Mouse (Mus musculus) bone marrow, adult 2 months (tissue): Measurements from ENCODE around the gene Diras2.

ENCODE experiments used
- CTCF ChIP-seq: fragments of 200-500 bp; IDR thresholded peaks from 2 replicates; pipeline ENCODE4 v1.5.1; 2011; ENCODE audit warnings: low read length, control low read depth; ENCODE audit not compliant: control insufficient read depth, insufficient read depth
- POLR2A ChIP-seq: fragments of 200-500 bp; IDR thresholded peaks from 2 replicates; pipeline ENCODE4 v1.6.1; 2011; ENCODE audit warnings: low read depth, mild to moderate bottlenecking, control low read depth, low read length, borderline replicate concordance; ENCODE audit not compliant: control insufficient read depth

DNA sequence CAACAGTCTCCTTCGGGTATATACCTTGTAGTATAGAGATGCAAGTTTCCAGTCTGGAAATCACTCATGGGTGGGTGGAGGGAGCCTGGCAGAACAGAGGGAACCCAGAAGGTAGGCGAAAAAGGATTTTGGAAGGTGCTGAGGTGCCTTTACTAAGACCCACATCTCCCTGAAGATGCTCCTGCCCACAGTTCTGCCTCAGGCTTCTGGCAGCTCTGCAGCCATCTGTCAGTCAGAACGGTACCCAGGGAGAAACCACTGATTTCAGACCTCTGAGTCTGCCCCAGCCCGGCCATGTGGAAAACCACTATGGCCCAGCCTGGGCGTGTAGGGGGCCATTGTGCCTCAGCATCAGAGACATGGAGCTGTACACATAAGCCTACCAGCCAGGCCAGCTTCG is 8.4 kb upstream of the Diras2 start:
- no peak for TF ChIP-seq CTCF
- no peak for TF ChIP-seq POLR2A
